Mouse (Mus musculus) CH12.LX (cell line): ENCODE data around the gene Cmss1.

Source experiments
- CTCF ChIP-seq, 2 experiments: IDR thresholded peaks in 1 of 2; conservative IDR thresholded peaks in 1 of 2; 2 replicates each; pipeline ENCODE4 v1.5.1; 2011 to 2012; ENCODE audit warnings: low read depth in 2 of 2, low read length in 2 of 2, improper control_type of control experiment in 1 of 2, inconsistent platforms in 1 of 2, mild to moderate bottlenecking in 1 of 2, moderate library complexity in 1 of 2
- TCF12 ChIP-seq: IDR thresholded peaks from 2 replicates; pipeline ENCODE4 v1.6.1; 2014; ENCODE audit warnings: low read depth, mild to moderate bottlenecking, inconsistent platforms, low read length, improper control_type of control experiment

GRCm38 (mm10) chr16:57473415-57474085 is 133.1 kb downstream of the Cmss1 start:
- no peak for TF ChIP-seq TCF12
- TF ChIP-seq CTCF (conservative IDR thresholded peaks at IDR 0.05 in 1 of 2, IDR thresholded peaks at IDR 0.05 in 1 of 2; ENCODE audit: low read depth in 2 of 2, low read length in 2 of 2) = no peak
